Mouse (Mus musculus): ENCODE data around the gene Dpt. TPM values are rescaled to one million over a fixed set of nuclear protein-coding genes. Genes with fewer than 3 reads are reported as not detected.

The Dpt gene
- polyA plus RNA-seq, 1 experiment: 10.5 TPM

DNA sequence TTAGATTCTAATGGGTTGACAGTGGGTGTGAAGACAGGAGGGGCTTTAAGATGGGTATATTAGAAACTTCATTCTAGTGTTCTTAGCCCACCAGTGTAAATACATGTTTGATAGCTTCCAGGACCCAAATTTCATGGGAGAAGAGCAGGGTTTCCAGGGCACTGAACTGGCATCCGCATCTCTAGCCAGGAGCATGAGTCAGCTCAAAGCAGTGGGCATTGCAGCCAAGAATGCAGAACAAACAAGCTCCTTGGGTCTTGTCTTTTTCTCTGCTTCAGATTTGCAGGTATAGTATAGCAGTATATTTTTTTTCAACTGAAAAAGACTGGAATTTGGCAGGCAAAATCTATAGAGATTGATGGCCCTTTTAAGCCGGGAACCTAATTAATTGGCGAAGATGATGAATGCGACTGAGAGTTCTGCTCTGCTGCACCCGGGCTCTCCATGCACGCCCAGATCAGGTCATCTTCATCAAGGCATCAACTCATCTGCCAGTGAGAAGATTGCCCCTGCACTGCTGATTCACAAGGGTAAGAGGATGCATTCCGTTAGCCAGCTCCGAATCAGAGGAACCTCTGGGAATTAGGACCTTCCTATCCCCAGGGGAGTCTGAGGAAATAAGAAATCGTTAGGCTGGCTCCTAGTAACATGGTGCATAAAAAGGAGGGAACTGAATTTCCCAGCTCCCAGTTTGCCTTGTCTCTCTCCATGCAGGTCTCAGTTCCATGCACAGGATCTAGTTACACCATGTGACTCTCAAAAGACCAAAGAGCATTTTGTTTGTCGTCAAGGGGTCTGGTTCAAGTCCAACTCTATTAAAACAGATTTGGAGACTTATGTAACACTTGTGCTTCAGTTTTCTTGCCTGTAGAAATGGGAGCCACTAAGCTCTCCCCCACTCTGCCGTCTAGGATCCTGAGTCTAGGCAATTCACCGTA is 66.8 kb downstream of the Dpt start:
- no peaks in the 10 kb centered on the region for H3K27me3 ChIP-seq (ENCODE audit: control insufficient read depth, insufficient read depth, low read length)
- H3K4me3 ChIP-seq (ENCODE audit: extremely low read depth, insufficient read depth, insufficient read length): no peak overlapping the region
- no peak overlapping the region for H3K27ac ChIP-seq (ENCODE audit: insufficient read depth, low read length)
- TF ChIP-seq POLR2A (IDR thresholded peaks at IDR 0.05; ENCODE audit: low read depth, low read length) (no peak), CTCF (IDR thresholded peaks at IDR 0.05; ENCODE audit: extremely low read depth, insufficient read depth, insufficient read length, insufficient replicate concordance) (no peak)
- WGBS: 89% methylated on average over 12 of the region's 12 CpGs
- no peaks in the 10 kb centered on the region for H3K36me3 ChIP-seq (ENCODE audit: control insufficient read depth, insufficient read depth, low read length)
- no peak for DNase-seq (ENCODE audit: low read depth in 1 of 2, low spot score in 2 of 2)
- no peaks in the 10 kb centered on the region for H3K4me1 ChIP-seq (ENCODE audit: control insufficient read depth, insufficient read depth, insufficient read length)

DNA sequence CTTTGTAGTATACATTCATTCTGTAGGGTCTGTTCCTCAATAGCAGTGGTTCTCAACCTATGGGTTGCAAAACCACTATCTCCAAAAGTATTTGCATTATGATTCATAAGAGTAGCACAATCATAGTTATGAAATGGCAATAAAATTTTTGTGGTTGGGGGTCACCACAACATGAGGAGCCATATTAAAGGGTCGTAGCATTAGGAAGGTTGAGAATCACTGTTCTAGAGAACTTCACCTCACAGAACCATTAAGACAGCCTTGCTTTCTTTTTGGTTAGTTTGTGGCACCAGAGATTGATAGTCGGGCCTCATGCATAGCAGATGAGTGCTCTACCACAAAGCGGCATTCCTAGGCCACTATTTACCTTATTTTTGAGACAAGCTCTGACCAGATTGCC is 68.2 kb downstream of the Dpt start:
- 88% methylated on average over 3 of the region's 3 CpGs for WGBS
- no peak for DNase-seq (ENCODE audit: low read depth in 1 of 2, low spot score in 2 of 2)
- no peaks in the 10 kb centered on the region for H3K4me1 ChIP-seq (ENCODE audit: control insufficient read depth, insufficient read depth, insufficient read length)

DNA sequence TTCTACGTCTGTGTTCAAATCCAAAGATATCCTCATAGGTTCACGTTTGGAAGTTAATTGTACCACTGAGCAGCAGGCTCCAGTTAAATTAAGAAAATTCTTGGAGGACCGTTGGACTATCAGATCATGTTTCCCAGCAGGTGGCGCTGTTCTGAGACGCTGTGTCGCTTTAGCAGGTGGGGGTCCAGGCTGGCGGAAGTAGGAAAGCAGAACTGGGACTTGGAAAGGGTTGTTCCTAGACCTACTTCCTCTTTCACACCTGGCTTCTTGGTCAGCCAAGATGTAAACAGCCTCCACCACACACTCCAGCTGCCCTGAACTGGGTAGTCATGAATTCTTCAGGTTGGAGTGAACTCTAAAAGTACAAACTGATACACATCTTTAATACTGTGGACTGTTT is 74.2 kb downstream of the Dpt start:
- Histone ChIP-seq H3K27me3 (ENCODE audit: control insufficient read depth, insufficient read depth, low read length) (no peaks in the 10 kb centered on the region), H3K27ac (ENCODE audit: insufficient read depth, low read length) (no peak overlapping the region), H3K4me3 (ENCODE audit: extremely low read depth, insufficient read depth, insufficient read length) (no peak overlapping the region), H3K4me1 (ENCODE audit: control insufficient read depth, insufficient read depth, insufficient read length) (no peaks in the 10 kb centered on the region), H3K36me3 (ENCODE audit: control insufficient read depth, insufficient read depth, low read length) (no peaks in the 10 kb centered on the region)
- no peak for TF ChIP-seq POLR2A (IDR thresholded peaks at IDR 0.05; ENCODE audit: low read depth, low read length)
- TF ChIP-seq CTCF (IDR thresholded peaks at IDR 0.05; ENCODE audit: extremely low read depth, insufficient read depth, insufficient read length, insufficient replicate concordance): peak; percentile 11; the same call in 1 of the 2 replicates
- peak; percentile 54 to 73 for DNase-seq (ENCODE audit: low read depth in 1 of 2, low spot score in 2 of 2)
- WGBS: 61% methylated on average over 7 of the region's 7 CpGs

More for the DNA sequence above, 68.2 kb downstream of the Dpt start:
- Histone ChIP-seq H3K27me3 (ENCODE audit: control insufficient read depth, insufficient read depth, low read length) (no peaks in the 10 kb centered on the region), H3K36me3 (ENCODE audit: control insufficient read depth, insufficient read depth, low read length) (no peaks in the 10 kb centered on the region), H3K27ac (ENCODE audit: insufficient read depth, low read length) (no peak overlapping the region), H3K4me3 (ENCODE audit: extremely low read depth, insufficient read depth, insufficient read length) (no peak overlapping the region)
- TF ChIP-seq POLR2A (IDR thresholded peaks at IDR 0.05; ENCODE audit: low read depth, low read length) (no peak), CTCF (IDR thresholded peaks at IDR 0.05; ENCODE audit: extremely low read depth, insufficient read depth, insufficient read length, insufficient replicate concordance) (no peak)

Other genes with a start within 250 kb of the Dpt start
- 1.7 and 2.3 TPM in 2 replicates for gene Xcl1, start 138.9 kb downstream of the Dpt start, polyA plus RNA-seq (2012; rRNA removed)